Mouse (Mus musculus) cerebellum, adult 2 months (tissue): ENCODE measurements at regions not wholly inside any gene's neighbourhood (a gene's known extent, or its start where the extent isn't known, plus 50 kb on each side); places are given as distances from the start of the nearest gene placed in this dataset.

ENCODE experiments used
- DNase-seq, 2 experiments: peaks; one replicate each; pipeline ENCODE4 v3.0.0; 2021
- H3K27ac ChIP-seq: fragments of 200-500 bp; 2 replicates; pipeline ENCODE4 v1.5.1; 2012; ENCODE audit warnings: low read length, control low read depth, inconsistent platforms; ENCODE audit not compliant: insufficient read depth
- H3K27me3 ChIP-seq: fragments of 200-500 bp; 2 replicates; pipeline ENCODE4 v1.6.1; 2012; ENCODE audit warnings: inconsistent platforms, mild to moderate bottlenecking, low read length, moderate library complexity; ENCODE audit not compliant: control insufficient read depth, insufficient read depth
- H3K4me1 ChIP-seq: fragments of 200-500 bp; 2 replicates; pipeline ENCODE4 v1.6.1; 2011; ENCODE audit warnings: low read length; ENCODE audit not compliant: control insufficient read depth, insufficient read depth
- H3K4me3 ChIP-seq: fragments of 200-500 bp; replicated peaks from 2 replicates; pipeline ENCODE3; 2011; ENCODE audit warnings: mild to moderate bottlenecking, low read depth, low read length, control low read depth; ENCODE audit not compliant: insufficient read depth
- CTCF ChIP-seq: fragments of 200-500 bp; IDR thresholded peaks from 2 replicates; pipeline ENCODE4 v1.5.1; 2011; ENCODE audit warnings: low read depth, mild to moderate bottlenecking, control low read depth, low read length, moderate library complexity, borderline replicate concordance; ENCODE audit not compliant: insufficient read depth
- POLR2A ChIP-seq: fragments of 200-500 bp; IDR thresholded peaks from 2 replicates; pipeline ENCODE4 v1.6.1; 2011; ENCODE audit warnings: low read length, control low read depth, borderline replicate concordance; ENCODE audit not compliant: insufficient read depth
- WGBS: fragments of 180-500 bp; shearing (Covaris S2); methylation state at CpG from one replicate; pipeline ENCODE4 v1.1.7; 2018; 5-methylcytosine and 5-hydroxymethylcytosine counted together

DNA sequence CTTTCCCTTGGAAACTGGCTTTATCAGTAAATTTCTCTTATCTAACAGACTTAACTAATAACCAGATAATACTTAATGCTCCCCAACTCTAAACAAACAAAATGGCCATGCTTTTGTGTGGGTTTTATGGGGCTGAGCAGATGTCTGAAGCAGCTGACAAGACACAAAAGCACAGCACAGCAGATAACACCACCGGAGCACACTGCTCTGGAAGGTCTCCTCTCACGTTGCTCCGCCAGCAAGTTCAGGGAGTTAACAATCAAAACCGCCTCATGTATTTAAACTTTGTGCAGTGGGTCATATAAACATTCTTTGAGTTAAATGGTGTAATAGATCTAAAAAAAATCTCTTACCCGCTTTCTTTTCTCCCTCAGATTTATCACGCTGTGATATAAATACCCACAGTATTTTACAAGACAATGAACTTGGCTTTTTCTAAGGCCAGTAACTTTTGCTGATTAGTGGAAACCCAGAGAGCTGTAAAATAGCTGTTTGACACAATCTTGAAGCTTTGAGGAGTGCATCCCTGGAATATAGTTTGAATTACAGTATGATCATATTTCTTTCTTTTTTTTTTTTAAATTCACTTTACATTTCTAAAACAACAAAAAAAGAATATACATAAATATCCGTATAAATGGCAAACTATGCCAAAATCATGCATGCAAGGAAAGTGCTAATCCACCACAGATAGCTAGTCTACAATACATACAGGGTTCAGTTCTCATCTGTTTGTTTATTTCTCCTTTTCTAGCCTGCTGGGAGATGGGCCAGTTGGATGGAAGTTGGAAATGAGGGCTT lies 305.9 kb downstream of the Epha7 start:
- TF ChIP-seq POLR2A = no peak
- no peak for TF ChIP-seq CTCF
- Histone ChIP-seq H3K4me3 (no peak overlapping the region), H3K27ac (no peak overlapping the region), H3K4me1 (no peaks in the 10 kb centered on the region), H3K27me3 (no peaks in the 10 kb centered on the region)
- DNase-seq = no peak
- WGBS = 83% methylated on average over 7 of the region's 7 CpGs

DNA sequence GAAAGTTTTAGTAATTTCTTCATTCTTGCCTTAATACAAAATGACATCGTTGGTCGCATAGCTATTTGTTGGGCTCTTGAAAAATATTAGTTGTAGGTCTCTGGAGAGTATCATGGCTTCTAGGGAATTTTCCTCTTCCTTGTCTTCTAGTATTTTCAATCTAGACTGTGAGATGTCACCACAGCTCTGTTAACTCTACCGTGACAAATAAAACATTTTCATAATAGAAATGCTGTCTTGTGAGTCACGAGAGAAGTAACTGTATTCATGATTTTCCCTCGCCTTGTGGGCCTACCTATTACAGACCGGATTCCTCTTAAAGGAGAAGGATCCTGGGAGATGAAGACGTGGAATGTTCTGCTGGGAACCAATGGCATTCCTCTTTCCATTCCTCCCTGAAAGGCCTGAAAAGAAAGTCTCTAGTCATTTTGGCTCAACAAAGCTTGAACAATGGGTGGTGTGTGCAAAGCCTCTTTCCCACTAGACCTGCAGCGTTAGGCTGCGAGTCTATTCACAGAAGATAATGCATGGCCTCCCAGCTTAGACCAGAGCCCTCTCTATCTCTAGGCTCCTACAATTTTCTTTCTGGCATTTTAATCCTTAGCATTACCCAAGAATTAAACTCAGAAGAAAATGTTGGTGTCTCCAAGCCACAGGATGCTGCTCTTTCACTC lies 306.7 kb downstream of the Epha7 start:
- no peak overlapping the region for H3K4me3 ChIP-seq
- TF ChIP-seq CTCF (no peak), POLR2A (no peak)
- WGBS = 81% methylated on average over 9 of the region's 9 CpGs
- no peaks in the 10 kb centered on the region for H3K27me3 ChIP-seq
- no peak for DNase-seq
- H3K27ac ChIP-seq = no peak overlapping the region
- H3K4me1 ChIP-seq = no peaks in the 10 kb centered on the region

DNA sequence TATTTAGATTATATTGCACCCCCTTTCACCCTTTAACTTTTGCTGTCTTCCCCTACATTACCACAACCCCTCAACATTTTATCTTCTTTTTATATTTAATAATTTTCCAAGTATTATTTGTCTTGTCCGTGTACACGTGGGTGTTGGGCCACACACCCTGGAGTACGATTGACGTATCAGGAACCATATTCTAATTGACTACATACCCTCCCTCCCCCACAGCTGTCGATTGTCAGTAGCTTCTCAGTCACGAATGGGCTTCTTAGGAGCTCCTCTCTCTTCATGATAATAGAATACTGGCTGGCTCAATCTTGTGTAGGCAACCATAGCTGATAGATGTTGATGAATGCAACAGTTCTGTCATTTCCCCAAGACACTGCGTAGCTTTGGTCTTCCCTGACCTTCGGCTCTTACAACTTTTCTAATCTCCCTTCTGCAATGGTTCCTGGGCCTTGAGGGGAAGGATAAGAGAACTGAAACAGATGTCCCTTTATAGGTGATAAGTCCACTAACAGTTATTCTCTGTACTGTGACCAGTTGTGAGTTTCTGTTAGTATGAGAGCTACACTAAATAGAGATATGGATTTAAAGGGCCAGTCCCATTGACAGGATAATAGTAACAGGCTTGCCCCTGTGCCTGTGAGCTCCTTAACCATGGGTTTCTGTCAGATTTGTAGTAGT lies 310.9 kb downstream of the Epha7 start:
- Histone ChIP-seq H3K27ac (no peak overlapping the region), H3K4me3 (no peak overlapping the region), H3K4me1 (no peaks in the 10 kb centered on the region), H3K27me3 (no peaks in the 10 kb centered on the region)
- DNase-seq = no peak
- TF ChIP-seq POLR2A (no peak), CTCF (no peak)
- WGBS = 90% methylated on average over 8 of the region's 8 CpGs

DNA sequence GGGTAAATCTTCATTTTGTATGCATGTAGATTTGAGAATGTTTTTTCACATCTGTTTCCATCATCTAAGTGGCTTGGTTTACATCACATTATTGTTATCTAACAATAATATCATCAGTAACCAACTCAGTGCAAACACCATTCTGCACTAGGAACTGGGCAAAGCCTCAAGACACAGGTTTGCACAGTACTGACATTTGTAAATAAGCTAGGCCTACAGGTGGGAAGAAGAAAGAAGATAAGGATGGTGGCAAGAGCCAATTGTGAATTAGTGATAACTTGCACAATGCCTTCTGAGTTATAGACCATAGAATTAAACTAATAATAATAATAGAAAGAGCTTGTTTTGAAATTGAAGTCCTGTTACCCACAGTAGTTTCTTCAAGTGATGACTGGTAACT lies 317.6 kb downstream of the Epha7 start:
- TF ChIP-seq CTCF (no peak), POLR2A (no peak)
- H3K4me1 ChIP-seq = no peaks in the 10 kb centered on the region
- H3K4me3 ChIP-seq = no peak overlapping the region
- H3K27me3 ChIP-seq = no peaks in the 10 kb centered on the region
- no peak overlapping the region for H3K27ac ChIP-seq
- no peak for DNase-seq

DNA sequence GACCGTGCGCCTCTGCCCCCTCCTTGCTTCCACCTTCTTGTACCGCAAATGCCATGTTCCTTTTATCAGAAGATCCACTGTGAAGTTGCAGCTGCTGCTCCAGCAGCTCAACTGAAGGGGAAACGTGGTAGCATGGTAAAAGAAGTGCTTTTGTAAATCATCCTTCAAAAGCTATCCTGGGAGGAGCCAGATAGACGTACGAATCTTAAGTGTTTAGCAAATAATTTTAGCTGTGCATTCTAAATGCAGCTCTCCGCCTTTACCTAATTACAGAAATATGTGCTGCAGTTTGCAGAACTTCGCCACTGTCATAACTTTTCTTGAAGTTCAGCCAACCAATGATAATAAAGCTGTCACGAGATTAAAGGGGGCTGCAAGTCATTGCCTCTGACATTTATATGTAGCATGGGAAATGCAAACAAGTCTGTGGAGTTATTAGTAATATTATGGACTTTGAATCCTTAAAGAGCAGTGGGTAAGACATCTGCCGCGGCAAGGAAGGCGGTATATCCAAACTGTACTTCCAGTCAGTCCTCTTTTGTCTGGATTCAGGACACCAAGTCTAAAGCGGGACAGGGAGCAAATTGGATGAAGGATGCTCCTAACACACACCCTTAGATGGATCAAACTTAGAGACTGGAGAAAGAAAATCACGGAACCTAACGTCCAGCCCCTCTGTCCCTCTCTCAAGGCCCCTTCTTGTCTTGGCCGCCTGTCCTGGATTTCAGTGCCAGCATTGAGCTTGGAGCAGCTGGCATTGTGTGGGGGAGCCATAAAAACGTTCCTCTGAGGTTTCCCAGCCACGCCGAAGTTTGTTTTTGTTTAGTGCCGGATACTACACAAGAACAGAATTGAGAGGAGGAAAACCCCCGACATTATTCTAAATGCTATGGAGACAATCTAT lies 320.7 kb downstream of the Epha7 start:
- WGBS = 16% methylated on average over 21 of the region's 21 CpGs
- TF ChIP-seq POLR2A (no peak), CTCF (no peak)
- Histone ChIP-seq H3K27ac (no peak overlapping the region), H3K4me1 (no peaks in the 10 kb centered on the region), H3K27me3 (no peaks in the 10 kb centered on the region), H3K4me3 (no peak overlapping the region)
- no peak for DNase-seq

DNA sequence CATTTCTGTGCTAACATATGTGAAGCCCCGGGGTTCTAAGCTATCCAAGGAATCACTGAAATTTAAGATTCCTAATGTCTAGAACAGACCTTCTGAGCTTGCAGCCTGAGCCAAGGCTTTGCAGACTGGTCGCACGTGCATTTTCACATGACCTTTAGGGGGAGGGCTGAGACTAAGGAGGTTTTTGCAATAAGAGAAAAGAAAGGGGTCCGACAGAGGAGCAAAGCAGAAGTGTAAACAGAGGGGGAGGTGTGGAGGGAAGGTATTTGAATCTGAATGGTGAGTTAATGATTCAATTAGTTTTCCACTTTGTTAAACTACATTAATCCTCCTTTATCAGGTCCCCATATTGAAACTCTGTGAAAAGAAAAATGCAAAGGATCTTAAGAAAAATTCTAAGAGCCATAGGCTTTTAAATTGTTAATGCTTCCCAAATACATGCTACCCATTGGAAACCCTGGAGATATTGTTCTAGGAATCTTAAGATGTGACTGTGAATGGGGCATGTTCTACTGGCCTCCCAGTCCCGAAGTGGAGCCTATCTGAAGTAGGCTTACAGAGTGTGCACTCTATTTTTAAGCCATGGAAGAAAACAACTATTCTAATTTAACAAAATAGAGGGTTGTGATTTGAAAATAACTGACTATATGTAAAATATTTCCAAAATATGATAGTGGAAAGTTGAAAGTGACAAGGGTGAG lies 322.9 kb downstream of the Epha7 start:
- TF ChIP-seq POLR2A (no peak), CTCF (no peak)
- Histone ChIP-seq H3K27ac (no peak overlapping the region), H3K4me1 (no peaks in the 10 kb centered on the region), H3K27me3 (no peaks in the 10 kb centered on the region), H3K4me3 (no peak overlapping the region)
- WGBS = 56% methylated on average over 5 of the region's 5 CpGs
- DNase-seq = no peak

DNA sequence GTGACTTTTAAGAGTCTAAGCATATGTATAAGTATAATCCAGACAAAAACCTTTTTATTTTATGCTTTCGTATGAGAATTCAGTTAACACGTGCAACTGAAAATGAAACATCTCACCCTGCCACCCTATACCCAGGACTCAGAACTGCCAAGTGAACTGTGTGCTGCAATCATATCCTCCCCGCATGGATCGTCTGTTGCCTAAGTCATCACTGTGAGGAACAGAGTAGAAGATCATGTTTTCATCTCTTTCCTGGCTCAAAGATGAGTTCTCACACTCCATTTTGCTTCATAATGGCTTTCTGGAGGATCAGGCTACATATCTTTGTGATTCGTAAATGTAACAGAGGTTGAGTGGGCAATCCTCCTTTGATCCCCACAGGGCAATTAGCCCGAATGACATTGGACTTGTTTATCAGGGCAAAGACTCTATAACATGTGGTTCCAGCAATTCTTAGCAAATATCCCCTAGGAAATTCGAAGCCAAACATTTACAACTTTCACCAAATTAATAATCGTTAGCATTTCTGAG lies 325.9 kb downstream of the Epha7 start:
- TF ChIP-seq POLR2A (no peak), CTCF (no peak)
- H3K27me3 ChIP-seq = no peaks in the 10 kb centered on the region
- 86% methylated on average over 8 of the region's 8 CpGs for WGBS
- H3K4me3 ChIP-seq = no peak overlapping the region
- no peaks in the 10 kb centered on the region for H3K4me1 ChIP-seq
- no peak for DNase-seq
- no peak overlapping the region for H3K27ac ChIP-seq
